Mouse (Mus musculus) spleen, postnatal 10 days (tissue): ENCODE results near the gene Rheb.
"Not testable (repeated sequence)": the region's sequence is repeated elsewhere in the genome, so short reads cannot be mapped to it uniquely, and the experiment has no call there.

ENCODE experiments used
- DNase-seq, 2 experiments: peaks; one replicate each; pipeline ENCODE4 v3.0.0; 2021 to 2022; ENCODE audit warnings: low spot score in 2 of 2

Gene Rheb

DNA sequence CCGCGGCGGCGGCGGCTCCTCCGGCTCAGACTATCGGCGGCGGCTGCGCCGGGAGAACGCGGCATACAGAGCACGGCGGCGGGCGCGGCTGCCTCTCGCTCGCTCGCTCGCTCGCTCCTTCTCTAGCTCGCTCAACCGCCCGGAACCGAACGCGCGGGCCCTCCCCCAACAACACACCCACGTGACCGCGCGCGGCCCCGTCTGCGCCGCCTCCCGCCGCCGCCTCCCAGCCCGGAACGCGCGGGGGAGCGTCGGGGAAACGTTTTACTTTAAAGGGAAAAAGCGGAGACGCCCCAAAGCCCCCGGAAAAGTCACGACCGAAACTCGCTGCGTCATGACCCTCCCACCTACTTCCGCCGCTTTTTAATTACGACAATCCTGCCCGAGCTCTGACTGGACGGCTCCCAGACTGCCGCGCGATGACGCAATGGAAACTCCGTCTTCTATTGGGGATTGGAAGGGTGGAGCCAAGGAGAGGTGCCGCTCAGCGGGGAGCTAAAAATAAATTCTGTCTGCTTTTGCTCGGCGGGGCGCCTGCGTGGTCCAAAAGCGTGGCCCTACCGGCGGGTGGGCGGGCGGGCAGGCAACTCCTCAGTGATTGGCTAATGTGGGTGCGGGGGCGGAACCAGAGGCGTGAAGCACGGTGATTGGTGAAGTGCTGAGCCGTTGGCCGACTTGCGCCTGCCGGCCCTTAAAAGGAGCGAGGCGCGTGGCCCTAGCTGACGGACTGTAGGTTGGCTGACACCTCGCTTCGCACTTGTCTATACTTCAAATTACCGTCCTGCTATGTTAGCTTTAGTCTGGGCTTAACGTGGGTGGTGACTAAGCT, at the start of gene Rheb:
Gene Rheb, minus strand, starts transcription at position 351 of the 829 bp plus-strand sequence.
- DNase-seq: peak; percentile 94 to 99

- DNase-seq: no peak
Observed at GRCm38 (mm10) chr5:24889860-24890259, 47.4 kb upstream of the Rheb start.

DNA sequence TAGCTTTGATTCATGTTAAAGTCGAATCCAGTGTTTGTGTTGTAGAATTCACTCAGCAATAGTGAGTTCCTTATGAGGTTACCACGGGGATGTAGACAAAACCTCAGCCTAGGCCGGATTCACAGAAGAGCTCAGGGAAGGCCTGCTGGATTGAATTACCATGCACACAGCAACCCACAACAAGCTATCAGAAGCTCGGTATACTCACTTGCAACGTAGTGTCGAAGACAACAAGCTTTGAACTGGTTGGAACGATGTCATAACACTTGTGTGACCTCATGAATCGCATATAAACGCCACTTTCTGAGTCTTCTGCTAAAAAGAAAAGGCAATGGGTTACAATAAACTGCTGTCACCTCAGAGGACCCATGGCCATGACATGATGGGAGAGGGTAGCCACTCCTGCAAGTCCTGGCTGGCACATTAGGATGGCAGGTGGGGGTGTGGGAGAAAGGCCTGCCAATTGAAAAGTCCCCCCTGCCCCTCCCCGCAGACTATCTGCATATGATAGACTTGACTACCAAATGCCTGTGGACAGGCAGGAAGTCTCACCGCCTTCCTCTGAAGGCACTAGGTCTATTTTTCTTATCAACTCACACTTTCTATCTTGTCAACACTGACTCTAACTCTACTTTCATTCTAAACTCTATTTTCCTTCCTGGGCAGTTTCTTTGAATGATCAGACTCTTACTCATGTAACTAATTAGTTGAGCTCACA, 46.6 kb upstream of the Rheb start:
- no peak for DNase-seq

DNA sequence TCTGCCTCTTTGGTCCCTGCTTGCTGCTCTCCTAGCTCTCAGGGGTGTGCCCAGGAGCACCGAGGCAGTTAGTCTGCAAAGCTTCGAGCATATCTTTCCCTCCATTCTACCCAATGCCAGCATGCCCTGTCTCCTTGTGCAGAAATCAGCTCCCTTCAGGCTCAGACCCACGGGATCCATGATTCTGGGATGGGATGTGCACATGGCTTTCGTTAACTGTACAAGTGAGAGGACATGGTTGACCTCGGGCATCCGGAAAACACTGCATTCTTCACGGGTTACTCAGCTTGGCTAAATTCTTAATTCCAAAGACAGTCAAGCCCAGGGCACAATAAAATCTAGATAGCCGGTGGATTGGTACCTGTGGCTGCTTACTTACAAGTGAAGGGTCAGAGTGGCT, 44.8 kb upstream of the Rheb start:
- DNase-seq: no peak

GRCm38 (mm10) chr5:24878713-24879112, 36.3 kb upstream of the Rheb start:
- no peak for DNase-seq

DNA sequence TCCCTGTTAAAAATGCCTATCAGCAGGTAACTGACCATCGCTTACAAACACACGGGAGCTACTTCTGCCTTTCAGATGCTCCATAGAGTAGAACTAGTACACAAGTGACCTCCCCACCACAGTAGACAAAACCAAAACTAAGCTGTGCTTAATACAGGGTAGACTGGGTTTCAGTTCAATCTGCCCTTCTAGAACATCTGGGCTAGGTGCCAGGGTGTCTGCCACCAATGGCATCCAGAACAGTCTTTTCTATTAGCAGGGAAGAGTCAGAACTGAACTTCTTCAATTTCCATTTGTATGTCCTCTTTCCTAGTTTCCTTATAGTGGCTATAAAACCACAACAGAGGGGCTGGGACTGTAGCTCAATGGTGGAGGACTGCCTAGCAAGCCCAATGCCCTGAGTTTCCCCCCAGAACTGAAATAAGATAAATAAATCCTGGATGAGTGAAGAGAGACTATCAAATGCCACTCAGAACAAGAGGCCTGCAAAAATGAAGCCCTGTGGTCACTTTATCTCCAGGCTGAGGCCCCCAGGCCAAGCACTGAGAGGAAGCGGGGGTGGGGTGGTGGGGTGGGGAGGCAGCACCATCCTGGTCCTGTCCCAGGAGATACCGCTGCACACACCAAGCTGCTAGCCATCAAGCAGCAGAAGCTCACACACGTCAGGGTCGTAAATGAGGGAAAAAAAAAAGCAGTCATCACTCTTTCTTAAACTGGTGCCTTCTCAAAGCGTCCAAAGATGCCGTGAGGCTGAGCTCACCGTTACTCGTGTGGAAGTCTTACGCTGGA, 35.6 kb upstream of the Rheb start:
- no peak for DNase-seq

DNA sequence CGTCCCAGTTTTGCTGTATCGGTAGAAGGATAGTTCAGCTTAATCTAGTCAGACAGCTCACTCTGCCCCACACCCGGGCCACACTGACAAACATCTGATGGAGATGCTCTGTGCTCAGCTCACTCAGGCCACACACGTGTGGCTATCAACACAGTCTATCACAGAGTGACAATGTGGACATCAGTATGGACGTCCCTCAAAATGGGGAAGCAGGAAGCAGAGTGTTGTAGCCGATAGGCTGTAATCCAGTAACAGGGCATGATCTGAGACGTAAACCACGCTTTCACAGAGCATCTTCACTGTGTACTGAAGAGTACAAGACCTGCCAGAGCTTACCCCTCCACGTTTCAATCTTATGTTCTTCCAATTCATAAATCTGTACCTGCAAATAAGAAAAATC, 34.2 kb upstream of the Rheb start:
- DNase-seq: no peak

- no peak for DNase-seq
Observed at GRCm38 (mm10) chr5:24874111-24874510, 31.7 kb upstream of the Rheb start.

- DNase-seq: no peak
Observed at GRCm38 (mm10) chr5:24873221-24873620, 30.8 kb upstream of the Rheb start.

GRCm38 (mm10) chr5:24871276-24871675, 28.9 kb upstream of the Rheb start:
- DNase-seq: peak in 1 of 2 experiments; percentile 41

- DNase-seq: peak; percentile 40 to 79
Observed at GRCm38 (mm10) chr5:24869796-24870289, 27.4 kb upstream of the Rheb start.

GRCm38 (mm10) chr5:24863804-24864203, 21.4 kb upstream of the Rheb start:
- DNase-seq: no peak

DNA sequence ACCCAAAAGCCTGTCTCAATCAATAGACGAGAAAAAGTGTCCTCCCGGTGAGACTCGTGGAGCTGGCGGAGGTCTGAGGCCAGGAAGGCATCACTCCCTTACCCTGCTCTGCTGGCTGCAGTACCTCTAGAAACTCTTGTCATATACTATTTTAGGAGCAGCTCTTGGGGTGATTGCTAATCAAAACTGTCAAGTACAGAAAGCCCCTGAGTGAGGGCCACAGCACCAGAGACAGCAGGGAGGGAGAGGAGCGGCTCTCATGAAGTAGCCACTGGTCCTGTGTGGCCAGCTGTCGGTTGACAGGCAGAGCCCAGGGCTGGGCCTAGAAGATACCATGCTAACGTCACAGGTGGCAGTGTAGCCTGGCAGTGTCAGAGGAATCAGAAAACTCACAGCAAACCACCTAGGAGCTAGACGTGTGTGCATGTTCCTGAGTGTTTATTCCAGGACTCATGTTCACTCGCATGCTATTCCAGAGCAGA, 19.1 kb upstream of the Rheb start:
- no peak for DNase-seq

DNA sequence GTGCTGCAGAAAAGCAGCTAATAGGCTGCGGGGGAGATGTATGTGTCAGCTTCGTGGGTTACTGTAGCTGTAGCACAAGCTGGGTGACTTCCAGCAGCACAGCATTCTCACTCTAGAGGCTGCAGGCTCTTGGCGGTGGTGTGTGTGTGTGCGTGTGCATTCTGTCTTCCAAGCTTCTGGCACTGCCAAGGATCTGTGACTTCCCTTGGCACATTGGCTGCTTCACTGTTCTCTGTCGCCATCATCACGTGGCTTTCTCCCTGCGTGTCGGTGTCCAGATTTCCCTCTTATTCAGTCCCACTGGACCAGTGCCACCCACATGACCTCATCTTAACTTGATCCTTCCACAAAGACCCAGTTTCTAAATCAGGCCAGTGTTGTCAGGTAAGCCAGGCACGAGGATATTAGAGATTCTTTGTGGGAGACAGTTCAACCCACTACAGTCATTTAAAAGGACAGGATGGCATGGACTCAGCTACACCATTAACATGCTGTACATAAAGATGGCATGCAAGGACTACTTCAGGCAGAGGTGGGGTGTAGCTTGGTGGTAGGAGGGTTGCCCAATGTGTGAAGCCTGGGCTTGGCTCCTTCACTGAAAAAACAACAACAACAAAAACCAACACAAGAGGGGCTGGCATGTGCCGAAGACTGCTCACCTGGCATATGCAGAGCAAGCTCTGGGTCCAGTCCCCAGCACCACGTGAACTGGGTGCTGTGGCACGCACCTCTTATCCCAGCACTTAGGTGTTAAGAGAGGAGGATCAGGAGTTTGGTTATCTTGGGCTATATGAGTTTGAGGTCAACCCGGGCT, 18.4 kb upstream of the Rheb start:
- no peak for DNase-seq

DNA sequence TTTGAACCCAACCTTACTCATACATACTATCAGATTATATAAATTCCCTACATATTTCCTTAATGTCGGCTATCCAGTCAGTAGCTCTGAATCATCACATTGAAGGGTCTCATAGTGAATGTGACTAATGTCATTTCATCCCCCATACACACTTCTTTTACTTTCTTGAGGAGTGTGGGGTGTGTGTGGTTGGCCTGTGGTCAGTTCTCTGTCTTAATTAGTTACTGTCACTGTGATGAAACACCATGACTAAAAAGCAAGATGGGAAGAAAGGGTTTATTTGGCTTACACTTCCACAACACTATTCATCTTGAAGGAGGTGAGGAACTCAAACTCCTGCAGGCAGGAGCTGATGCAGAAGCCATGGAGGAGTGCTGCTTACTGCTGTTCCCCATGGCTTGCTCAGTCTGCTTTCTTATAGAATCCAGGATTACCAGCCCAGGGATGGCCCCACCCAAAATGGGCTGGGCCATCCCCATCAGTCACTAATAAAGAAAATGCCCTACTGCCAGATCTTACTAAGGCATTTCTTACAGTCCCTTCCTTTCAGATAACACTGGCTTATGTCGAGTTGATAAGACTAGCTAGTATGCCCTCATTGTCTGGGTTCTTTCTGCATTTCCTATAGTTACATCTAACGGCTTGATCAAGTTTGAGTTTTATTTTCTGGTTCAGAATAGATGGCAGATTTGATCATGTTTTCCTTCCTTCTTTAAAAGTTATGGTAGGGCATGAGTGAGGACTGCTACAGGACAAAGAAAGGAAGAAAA, 17.5 kb upstream of the Rheb start:
- DNase-seq: no peak

DNA sequence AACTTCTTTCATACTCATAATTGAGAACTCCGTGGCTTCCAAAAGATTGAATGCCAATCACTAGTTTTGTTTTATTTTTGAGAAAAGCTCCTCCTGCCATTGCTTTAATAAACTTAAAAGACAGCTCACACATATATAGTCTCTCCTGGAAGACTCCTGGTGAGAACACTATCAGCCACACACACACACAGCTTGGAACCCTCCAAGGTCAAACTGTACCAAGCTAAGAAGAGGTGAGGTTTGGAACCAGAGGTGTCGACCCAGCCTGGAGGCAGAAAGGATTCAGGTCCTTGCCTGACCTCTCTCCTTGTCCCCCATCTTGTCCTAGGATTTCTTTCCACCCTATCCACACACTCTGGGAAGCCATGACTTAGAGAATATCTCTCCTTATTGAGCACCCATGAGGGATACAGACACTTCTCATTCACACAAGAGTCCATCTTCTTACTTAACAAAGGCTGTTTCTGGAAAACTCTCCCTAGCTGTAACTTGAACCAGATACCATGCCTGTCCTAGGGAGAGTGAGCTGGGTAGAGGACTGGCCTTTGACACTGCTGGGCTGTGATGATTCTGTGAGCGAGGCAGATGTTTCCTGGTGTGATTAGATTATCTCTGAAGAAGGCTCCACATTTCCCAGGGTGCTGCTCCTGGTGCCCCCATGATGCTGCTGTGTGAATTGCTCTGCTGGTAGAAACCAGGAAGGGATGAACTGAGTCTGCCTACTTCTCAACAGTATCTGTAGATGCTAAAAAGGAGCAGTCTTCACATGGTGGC, 12.6 kb upstream of the Rheb start:
- DNase-seq: peak in 1 of 2 experiments; percentile 18

- no peak for DNase-seq
Observed at GRCm38 (mm10) chr5:24854256-24854655, 11.8 kb upstream of the Rheb start.

- not testable (repeated sequence) for DNase-seq
Observed at GRCm38 (mm10) chr5:24848261-24848660, 5.8 kb upstream of the Rheb start.

- no peak for DNase-seq
Observed at GRCm38 (mm10) chr5:24843841-24844240, 1.4 kb upstream of the Rheb start.

DNA sequence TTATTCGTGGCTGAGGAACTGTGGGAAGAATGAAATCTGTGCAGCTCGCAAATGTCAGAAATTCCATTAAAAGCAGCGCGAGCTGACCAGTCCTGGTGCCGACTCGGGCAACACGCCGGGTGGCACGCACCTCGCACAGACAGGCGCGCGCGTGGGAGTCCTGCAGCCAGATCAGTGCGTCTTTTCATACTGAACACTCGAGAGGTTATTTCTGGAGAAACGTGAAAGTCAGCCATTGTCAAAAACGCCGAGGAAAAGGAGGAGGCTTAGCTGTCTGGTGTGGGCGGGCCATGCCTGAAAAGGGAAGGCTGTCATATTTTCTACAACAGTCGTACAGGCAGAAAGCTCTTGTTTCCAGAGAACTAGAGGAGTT, 665 bp upstream of the Rheb start:
- peak in 1 of 2 experiments; percentile 61 for DNase-seq
